Mouse (Mus musculus) midbrain, embryonic 16.5 days (tissue): ENCODE results near the gene Podxl2. TPM values are rescaled to one million over a fixed set of nuclear protein-coding genes. Genes with fewer than 3 reads are reported as not detected.
A peak's percentile ranks its signal among the peaks of the same experiment; 100 is the strongest.

Experiments used
- ATAC-seq: fragments of 200-750 bp; cut with Nextera tagmentation; 2 replicates; pipeline ENCODE4 v1.8.0; 2017; ENCODE audit warnings: moderate TSS enrichment
- H3K27ac ChIP-seq: fragments of 300-500 bp; sonication (generic); 2 replicates; pipeline ENCODE4 v1.5.1; 2014; ENCODE audit warnings: mild to moderate bottlenecking, low read length, mixed read lengths
- H3K27me3 ChIP-seq: fragments of 300-500 bp; sonication (generic); 2 replicates; pipeline ENCODE4 v1.6.1; 2014; ENCODE audit warnings: low read depth, low read length, mixed read lengths; ENCODE audit not compliant: control insufficient read depth, insufficient read depth
- H3K36me3 ChIP-seq: fragments of 300-500 bp; sonication (generic); 2 replicates; pipeline ENCODE4 v1.6.1; 2014; ENCODE audit warnings: mild to moderate bottlenecking, low read length, moderate library complexity, mixed read lengths; ENCODE audit not compliant: control insufficient read depth, insufficient read depth
- H3K4me1 ChIP-seq: fragments of 300-500 bp; sonication (generic); 2 replicates; pipeline ENCODE4 v1.6.1; 2014; ENCODE audit warnings: mild to moderate bottlenecking, low read length, mixed read lengths; ENCODE audit not compliant: control insufficient read depth, insufficient read depth
- H3K4me2 ChIP-seq: fragments of 300-500 bp; sonication (generic); 2 replicates; pipeline ENCODE4 v1.6.1; 2014; ENCODE audit warnings: mild to moderate bottlenecking, low read length, mixed read lengths
- H3K4me3 ChIP-seq: fragments of 300-500 bp; sonication (generic); 2 replicates; pipeline ENCODE4 v1.5.1; 2014; ENCODE audit warnings: low read depth, mild to moderate bottlenecking, low read length, moderate library complexity, mixed read lengths
- H3K9ac ChIP-seq: fragments of 300-500 bp; sonication (generic); 2 replicates; pipeline ENCODE4 v1.6.1; 2014; ENCODE audit warnings: low read depth, low read length, mixed read lengths
- H3K9me3 ChIP-seq: fragments of 300-500 bp; sonication (generic); replicated peaks from 2 replicates; pipeline ENCODE4 v1.6.1; 2014; ENCODE audit warnings: mild to moderate bottlenecking, low read length, mixed read lengths; ENCODE audit not compliant: control insufficient read depth, poor library complexity, severe bottlenecking
- WGBS: fragments of 180-500 bp; shearing (Covaris S2); extraction: QIAGEN DNeasy Blood & Tissue Kit; methylation state at CpG from one replicate; pipeline ENCODE4 v1.1.7; 2014; 5-methylcytosine and 5-hydroxymethylcytosine counted together
- polyA plus RNA-seq: library from polyadenylated mRNA; unstranded; fragments of >200 nt; fragmentation: Nextera tagmentation; extraction: Ambion mirVana; gene quantifications from 2 replicates; pipeline ENCODE4 v1.2.1, GENCODE M21; 2015

Gene Podxl2
- polyA plus RNA-seq, 1 experiment from 2014 or later: 671 TPM

DNA sequence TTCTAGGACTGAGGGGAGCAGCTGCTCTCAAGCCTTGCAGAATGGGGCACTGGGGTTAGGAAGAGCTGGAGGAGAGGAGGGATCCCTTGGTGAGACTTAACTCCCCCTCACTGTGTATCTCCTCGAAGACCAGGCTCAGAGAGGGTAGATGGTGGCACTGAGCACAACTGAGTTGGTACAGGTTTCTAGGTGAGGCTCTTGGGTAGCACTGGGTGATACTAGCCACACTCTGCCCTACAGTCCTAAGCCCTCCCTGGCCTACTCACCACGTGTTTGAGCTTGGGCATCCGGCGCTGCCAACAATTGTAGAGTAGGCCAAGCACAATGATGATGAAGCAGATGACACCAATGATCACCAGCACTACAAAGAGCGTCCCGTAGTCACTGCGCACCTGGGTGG is 31.6 kb downstream of the Podxl2 start:
- peak overlapping the region; percentile 85 for H3K27ac ChIP-seq
- no peak overlapping the region for H3K4me3 ChIP-seq
- WGBS: 69% methylated on average over 7 of the region's 7 CpGs
- H3K4me1 ChIP-seq: peaks cover 13% of the 10 kb centered on the region
- H3K4me2 ChIP-seq: peak overlapping the region; percentile 88
- peaks cover 13% of the 10 kb centered on the region; the same call in 1 of the 2 replicates for H3K36me3 ChIP-seq
- no peaks in the 10 kb centered on the region for H3K9me3 ChIP-seq
- no peak overlapping the region for H3K9ac ChIP-seq
- no peak for ATAC-seq
- H3K27me3 ChIP-seq: no peaks in the 10 kb centered on the region

DNA sequence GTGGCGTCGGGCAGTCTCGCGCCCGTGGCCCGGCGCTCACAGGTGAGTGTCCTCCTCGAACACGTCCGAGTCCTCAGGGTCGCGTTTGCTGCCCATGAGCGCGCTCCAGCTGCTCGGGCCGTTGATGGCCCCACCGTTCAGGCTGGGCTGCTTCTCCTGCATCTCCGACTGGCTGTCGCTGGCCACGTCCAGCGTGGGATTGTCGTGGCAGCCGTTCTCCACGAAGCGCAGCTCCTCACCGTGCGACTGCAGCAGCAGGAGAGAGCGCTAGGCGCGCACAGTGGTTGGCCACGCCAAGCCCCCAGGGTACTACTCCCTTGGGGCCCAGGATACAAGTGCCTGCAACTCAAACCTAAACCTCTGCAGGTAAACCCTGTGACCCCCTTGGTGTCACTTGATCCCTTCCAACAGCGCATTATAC is 32.1 kb downstream of the Podxl2 start:
- Histone ChIP-seq H3K4me2 (peak overlapping the region; percentile 88), H3K4me1 (peaks cover 13% of the 10 kb centered on the region), H3K27ac (peak overlapping the region; percentile 85), H3K9ac (peak overlapping the region; percentile 65), H3K27me3 (no peaks in the 10 kb centered on the region), H3K9me3 (no peaks in the 10 kb centered on the region), H3K36me3 (peaks cover 14% of the 10 kb centered on the region; the same call in 1 of the 2 replicates), H3K4me3 (peak overlapping the region; percentile 84)
- WGBS: 1% methylated on average over 32 of the region's 32 CpGs
- no peak; the same call in 1 of the 2 replicates for ATAC-seq

DNA sequence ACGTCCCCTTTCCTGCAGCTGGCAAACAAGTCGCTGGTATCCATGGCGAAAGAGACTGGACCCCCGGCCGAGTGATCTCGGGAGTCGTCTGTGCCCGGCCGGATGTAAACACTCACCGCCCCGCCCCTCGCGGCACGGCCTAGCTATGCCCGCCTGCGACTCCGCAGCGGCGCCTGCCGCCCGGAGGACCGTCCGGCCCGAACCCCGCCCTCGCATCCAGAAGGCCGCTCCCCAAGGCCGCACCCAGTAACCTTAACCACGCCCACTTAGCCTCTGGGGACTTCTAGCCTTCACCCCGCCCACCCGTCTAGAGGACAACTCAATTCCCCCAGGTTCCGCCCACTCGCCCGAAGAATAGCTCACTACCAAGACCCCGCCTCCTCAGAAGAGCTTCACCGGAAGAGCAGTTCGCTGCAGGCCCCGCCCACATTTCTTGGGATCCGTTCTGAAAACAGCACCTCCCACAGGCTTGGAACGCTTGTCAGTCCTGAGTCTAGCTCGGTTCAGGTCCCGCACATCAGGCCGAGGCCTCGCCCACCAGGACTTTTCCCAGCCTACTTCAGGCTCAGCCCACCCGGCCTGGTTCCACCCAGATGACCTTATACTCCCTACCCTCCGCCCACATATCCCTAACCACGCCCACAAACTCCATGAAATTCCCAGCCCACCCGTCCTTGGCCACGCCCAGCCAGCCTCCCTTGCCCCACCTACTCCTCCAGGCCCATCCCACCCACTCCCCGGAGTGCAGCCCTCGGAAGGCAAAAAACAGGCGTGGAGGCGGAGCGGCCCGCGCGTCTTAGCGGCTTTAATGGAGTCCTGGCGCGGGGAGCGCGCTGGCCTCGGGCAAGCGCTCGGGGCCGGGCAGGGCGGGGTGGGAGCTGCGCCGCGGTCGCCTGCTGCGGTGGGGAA is 32.8 kb downstream of the Podxl2 start, which contains the start of gene Abtb1:
TSS of gene Abtb1 (minus strand) at position 204 of the 909 bp plus-strand sequence.
- H3K27ac ChIP-seq: peak within 1 kb of the TSS; percentile 85
- peaks cover 10% of the 10 kb centered on the region; the same call in 1 of the 2 replicates for H3K36me3 ChIP-seq
- peak within 1 kb of the TSS; percentile 84 for H3K4me3 ChIP-seq
- under 1% methylated on average over 63 of the region's 72 CpGs for WGBS
- peak within 1 kb of the TSS; percentile 88 for H3K4me2 ChIP-seq
- no peaks in the 10 kb centered on the region for H3K27me3 ChIP-seq
- no peaks in the 10 kb centered on the region for H3K9me3 ChIP-seq
- peak; percentile 95 for ATAC-seq
- H3K9ac ChIP-seq: peak within 1 kb of the TSS; percentile 76
- peaks cover 13% of the 10 kb centered on the region for H3K4me1 ChIP-seq

DNA sequence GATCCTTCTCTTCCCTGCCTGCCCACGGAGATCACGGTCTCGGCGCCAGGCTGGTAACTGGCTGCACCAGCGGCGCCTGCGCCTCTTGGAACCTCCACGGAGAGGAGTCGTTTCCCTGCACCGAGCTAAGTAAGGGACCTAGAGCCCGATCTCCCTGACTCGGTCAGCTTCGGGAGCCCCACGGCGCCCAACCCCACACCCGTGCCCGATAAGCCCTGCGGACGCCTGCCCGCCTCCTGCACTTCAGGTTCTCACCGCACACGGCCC is 33.4 kb downstream of the Podxl2 start:
- H3K4me3 ChIP-seq: peak overlapping the region; percentile 84
- H3K9me3 ChIP-seq: no peaks in the 10 kb centered on the region
- H3K4me1 ChIP-seq: peaks cover 13% of the 10 kb centered on the region
- H3K36me3 ChIP-seq: peaks cover 10% of the 10 kb centered on the region; the same call in 1 of the 2 replicates
- H3K4me2 ChIP-seq: peak overlapping the region; percentile 88
- peak overlapping the region; percentile 82 for H3K27ac ChIP-seq
- under 1% methylated on average over 22 of the region's 22 CpGs for WGBS
- peak overlapping the region; percentile 76 for H3K9ac ChIP-seq
- no peak; the same call in 1 of the 2 replicates for ATAC-seq
- H3K27me3 ChIP-seq: no peaks in the 10 kb centered on the region

DNA sequence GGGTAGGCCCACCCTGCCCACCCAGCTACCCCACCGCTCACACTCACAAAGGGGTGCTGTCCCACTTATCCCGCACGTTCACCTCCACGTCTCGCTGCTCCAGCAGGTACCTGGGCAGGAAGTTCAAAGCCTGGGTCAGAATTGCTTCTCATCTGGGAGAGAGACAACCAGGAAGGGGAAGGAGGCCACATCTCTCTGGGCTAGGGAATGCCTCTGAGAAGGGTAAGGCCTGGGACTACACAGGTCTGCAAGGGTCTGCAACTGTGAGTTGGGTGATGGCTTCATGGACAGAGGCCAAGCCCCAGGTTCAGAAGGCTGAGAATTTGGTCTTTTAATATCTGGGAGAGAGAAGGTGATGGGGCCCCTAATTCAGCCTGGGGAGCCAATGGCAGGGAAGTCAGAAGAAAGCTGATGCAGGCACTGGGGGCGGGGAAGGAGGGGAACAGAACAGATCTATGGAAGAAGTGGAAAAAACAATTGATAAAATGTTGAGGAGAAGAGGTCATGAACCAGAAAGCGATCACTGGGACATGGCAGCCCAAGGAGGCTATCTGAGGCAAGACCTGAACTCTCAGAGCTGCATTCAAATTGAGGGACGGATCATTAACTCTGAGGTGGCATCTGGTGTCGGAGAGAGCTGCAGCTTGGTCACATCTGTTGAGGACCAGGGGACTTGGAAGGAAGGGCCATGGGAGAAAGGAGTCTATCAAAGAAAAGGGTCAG is 33.9 kb downstream of the Podxl2 start:
- Histone ChIP-seq H3K4me1 (peaks cover 13% of the 10 kb centered on the region), H3K27me3 (no peaks in the 10 kb centered on the region), H3K36me3 (peaks cover 13% of the 10 kb centered on the region), H3K9me3 (no peaks in the 10 kb centered on the region), H3K9ac (peak overlapping the region; percentile 76), H3K27ac (peak overlapping the region; percentile 82), H3K4me3 (peak overlapping the region; percentile 84), H3K4me2 (peak overlapping the region; percentile 88)
- WGBS: 57% methylated on average over 9 of the region's 9 CpGs
- no peak for ATAC-seq

DNA sequence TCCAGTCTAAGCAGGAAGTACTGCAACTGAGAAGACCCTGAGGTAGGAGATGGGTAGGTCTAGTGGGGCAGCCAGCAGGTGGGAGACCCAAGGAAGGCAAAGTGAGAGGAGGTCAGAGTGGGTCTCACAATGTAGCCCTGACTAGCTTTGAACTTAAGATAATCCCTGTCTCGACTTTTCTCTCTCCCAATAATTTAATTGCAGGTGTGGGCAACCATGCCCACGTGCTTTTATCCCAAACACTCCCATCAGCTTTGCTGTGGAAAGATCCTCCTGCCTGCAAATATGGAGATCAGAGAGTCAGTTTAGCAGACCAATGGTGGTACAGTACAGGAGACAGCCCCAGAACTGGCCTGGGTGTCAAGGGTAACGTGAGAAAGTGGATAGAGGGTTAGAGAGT is 34.6 kb downstream of the Podxl2 start:
- WGBS: 71% methylated on average over 3 of the region's 3 CpGs
- Histone ChIP-seq H3K4me3 (no peak overlapping the region), H3K36me3 (peaks cover 13% of the 10 kb centered on the region), H3K27me3 (no peaks in the 10 kb centered on the region), H3K9ac (no peak overlapping the region; the same call in 1 of the 2 replicates), H3K27ac (no peak overlapping the region), H3K9me3 (no peaks in the 10 kb centered on the region), H3K4me1 (peaks cover 13% of the 10 kb centered on the region), H3K4me2 (peak overlapping the region; percentile 88)
- ATAC-seq: no peak

DNA sequence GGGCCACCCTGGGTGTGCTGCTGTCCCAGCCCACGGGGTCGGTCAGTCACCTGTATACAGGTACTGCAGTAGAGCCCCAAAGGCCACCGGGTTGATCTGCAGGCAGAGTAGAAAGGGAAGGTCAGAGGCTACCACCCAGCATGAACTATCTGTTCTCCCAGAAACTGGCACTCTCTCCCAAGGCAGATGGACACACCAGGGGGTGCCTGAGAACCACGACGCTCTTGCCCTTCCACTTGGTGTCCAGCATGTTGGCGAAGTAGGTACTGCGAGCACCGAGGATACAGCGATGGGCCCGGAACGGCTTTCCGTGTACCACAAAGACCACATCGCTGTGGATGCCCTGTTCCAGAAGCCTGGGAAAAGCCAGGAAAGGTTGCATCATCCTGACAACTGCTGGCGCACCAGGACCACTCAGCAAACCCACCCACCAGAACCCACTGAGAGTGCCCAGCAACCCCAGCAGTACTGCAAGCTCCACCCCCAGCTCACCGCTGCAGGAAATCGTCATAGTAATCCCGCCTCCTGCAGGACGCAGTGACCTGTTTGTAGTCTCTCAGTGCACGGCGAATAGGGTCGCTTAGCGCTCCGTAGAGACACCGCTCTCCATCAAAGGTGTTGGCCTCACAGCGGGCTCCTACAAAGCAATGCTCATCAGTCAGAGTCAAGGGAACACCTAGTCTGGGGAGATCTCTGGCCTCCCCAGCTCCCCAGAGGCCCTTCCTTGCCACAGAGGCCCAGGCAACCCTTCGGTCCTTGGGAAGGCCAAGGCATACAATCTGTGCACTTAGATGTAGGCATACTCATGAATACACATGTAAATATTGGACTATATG is 35.5 kb downstream of the Podxl2 start:
- ATAC-seq: no peak
- 82% methylated on average over 26 of the region's 26 CpGs for WGBS
- Histone ChIP-seq H3K9ac (no peak overlapping the region), H3K4me3 (no peak overlapping the region), H3K9me3 (no peaks in the 10 kb centered on the region), H3K27ac (no peak overlapping the region), H3K36me3 (peaks cover 13% of the 10 kb centered on the region), H3K4me1 (peaks cover 13% of the 10 kb centered on the region), H3K4me2 (no peak overlapping the region), H3K27me3 (no peaks in the 10 kb centered on the region)

GRCm38 (mm10) chr6:88838613-88839012 is 36.2 kb downstream of the Podxl2 start:
- no peaks in the 10 kb centered on the region for H3K9me3 ChIP-seq
- no peak overlapping the region for H3K9ac ChIP-seq
- H3K27me3 ChIP-seq: no peaks in the 10 kb centered on the region
- H3K4me1 ChIP-seq: peaks cover 13% of the 10 kb centered on the region
- H3K36me3 ChIP-seq: peaks cover 13% of the 10 kb centered on the region
- no peak overlapping the region for H3K4me3 ChIP-seq
- no peak overlapping the region for H3K27ac ChIP-seq
- no peak overlapping the region for H3K4me2 ChIP-seq
- no peak for ATAC-seq
- 94% methylated on average over 10 of the region's 10 CpGs for WGBS
